Mouse (Mus musculus) large intestine, adult 2 months (tissue): ENCODE measurements at regions not wholly inside any gene's neighbourhood (a gene's known extent, or its start where the extent isn't known, plus 50 kb on each side); places are given as distances from the start of the nearest gene placed in this dataset.

Experiments
- DNase-seq: peaks from one replicate; pipeline ENCODE4 v3.0.0-alpha.2; 2012; ENCODE audit warnings: low read depth, low spot score
- WGBS: fragments of 180-500 bp; shearing (Covaris S2); methylation state at CpG from one replicate; pipeline ENCODE4 v1.1.7; 2018; 5-methylcytosine and 5-hydroxymethylcytosine counted together

GRCm38 (mm10) chr4:31660896-31661295, 303.0 kb upstream of the Map3k7 start:
- no peak for DNase-seq
- WGBS: 62% methylated on average over 4 of the region's 4 CpGs

GRCm38 (mm10) chr4:31671530-31672170, 292.2 kb upstream of the Map3k7 start:
- no peak for DNase-seq
- 77% methylated on average over 6 of the region's 6 CpGs for WGBS

- no peak for DNase-seq
- WGBS: 80% methylated on average over 9 of the region's 9 CpGs
Measured at GRCm38 (mm10) chr4:31672171-31672841, 291.6 kb upstream of the Map3k7 start.

GRCm38 (mm10) chr4:31672842-31673171, 291.1 kb upstream of the Map3k7 start:
- 76% methylated on average over 2 of the region's 2 CpGs for WGBS
- no peak for DNase-seq

- no peak for DNase-seq
- 89% methylated on average over 13 of the region's 13 CpGs for WGBS
Measured at GRCm38 (mm10) chr4:31679007-31679590, 284.8 kb upstream of the Map3k7 start.

- DNase-seq: no peak
- WGBS: 77% methylated on average over 2 of the region's 2 CpGs
Measured at GRCm38 (mm10) chr4:31680958-31681357, 282.9 kb upstream of the Map3k7 start.

- no peak for DNase-seq
- 94% methylated on average over 2 of the region's 2 CpGs for WGBS
Measured at GRCm38 (mm10) chr4:31689083-31689482, 274.8 kb upstream of the Map3k7 start.

GRCm38 (mm10) chr4:31697769-31698505, 266.0 kb upstream of the Map3k7 start:
- 27% methylated on average over 9 of the region's 9 CpGs for WGBS
- peak; percentile 7 for DNase-seq

GRCm38 (mm10) chr4:31698506-31698782, 265.5 kb upstream of the Map3k7 start:
- 29% methylated on average over 4 of the region's 4 CpGs for WGBS
- DNase-seq: no peak

GRCm38 (mm10) chr4:31699296-31699695, 264.6 kb upstream of the Map3k7 start:
- WGBS: 91% methylated on average over 5 of the region's 5 CpGs
- no peak for DNase-seq

- WGBS: 72% methylated on average over 2 of the region's 2 CpGs
- DNase-seq: no peak
Measured at GRCm38 (mm10) chr4:31714054-31714651, 249.7 kb upstream of the Map3k7 start.

- WGBS: 80% methylated on average over 7 of the region's 7 CpGs
- DNase-seq: no peak
Measured at GRCm38 (mm10) chr4:31723501-31723900, 240.4 kb upstream of the Map3k7 start.

GRCm38 (mm10) chr4:31724400-31724799, 239.5 kb upstream of the Map3k7 start:
- WGBS: 17% methylated on average over 2 of the region's 2 CpGs

GRCm38 (mm10) chr4:31727498-31728148, 236.3 kb upstream of the Map3k7 start:
- WGBS: 87% methylated on average over 9 of the region's 9 CpGs
- DNase-seq: no peak

More at GRCm38 (mm10) chr4:31724400-31724799, 239.5 kb upstream of the Map3k7 start:
- no peak for DNase-seq

GRCm38 (mm10) chr4:31728149-31728516, 235.8 kb upstream of the Map3k7 start:
- no peak for DNase-seq
- 93% methylated on average over 3 of the region's 3 CpGs for WGBS

- 70% methylated on average over 3 of the region's 3 CpGs for WGBS
- no peak for DNase-seq
Measured at GRCm38 (mm10) chr4:31743776-31744175, 220.1 kb upstream of the Map3k7 start.

- DNase-seq: no peak
- 81% methylated on average over 4 of the region's 4 CpGs for WGBS
Measured at GRCm38 (mm10) chr4:31744431-31744830, 219.5 kb upstream of the Map3k7 start.

- whole genome bisulfite sequencing: 82% methylated on average over 5 of the region's 5 CpGs
- DNase-seq: no peak
Measured at GRCm38 (mm10) chr4:31753677-31754312, 210.1 kb upstream of the Map3k7 start.

- no peak for DNase-seq
- 55% methylated on average over 1 of the region's 1 CpGs for WGBS
Measured at GRCm38 (mm10) chr4:31757126-31757525, 206.8 kb upstream of the Map3k7 start.
